Mouse (Mus musculus): ENCODE data around the gene Cerk. TPM values are rescaled to one million over a fixed set of nuclear protein-coding genes. Genes with fewer than 3 reads are reported as not detected.

The Cerk gene
- total and polyA plus RNA-seq, 3 experiments, result 2.5 to 10.3 (median 4.4) TPM

- DNase-seq (ENCODE audit: extremely low read depth), result no peak
- H3K27me3 ChIP-seq (replicated peaks), result peaks cover 49% of the 10 kb centered on the region
- H3K4me2 ChIP-seq (ENCODE audit: insufficient read depth, low read depth, poor library complexity, severe bottlenecking), result no peak overlapping the region
- H3K27ac ChIP-seq (ENCODE audit: insufficient read depth, low read depth), result no peak overlapping the region
- no peaks in the 10 kb centered on the region for H3K79me2 ChIP-seq (replicated peaks; ENCODE audit: control insufficient read depth, extremely low read depth, insufficient read depth, poor library complexity, severe bottlenecking)
- H3K9me3 ChIP-seq (replicated peaks; ENCODE audit: low read length), result no peaks in the 10 kb centered on the region
- in situ Hi-C loops (cut with MboI; ENCODE audit: low pct_ligation_motif_present, low pct_unique_long_range_greater_than_20kb, low sequenced_read_pairs), result no loop called here
- peaks cover 20 to 43% of the 10 kb centered on the region in 2 experiments for H3K4me1 ChIP-seq (ENCODE audit: control insufficient read depth in 1 of 2, insufficient read depth in 2 of 2)
- no peak overlapping the region for H3K9ac ChIP-seq (ENCODE audit: insufficient read depth, low read depth)
- no peak overlapping the region for H3K4me3 ChIP-seq (replicated peaks in 1 of 3; ENCODE audit: low read depth in 2 of 3, low read length in 2 of 3, poor library complexity in 1 of 3)
- H3K36me3 ChIP-seq (replicated peaks in 1 of 2; ENCODE audit: control insufficient read depth in 1 of 2, insufficient read depth in 1 of 2, low read length in 1 of 2), result no peaks in the 10 kb centered on the region
- dilution Hi-C loops (cut with MboI; ENCODE audit: extremely low pct_ligation_motif_present, extremely low pct_unique_long_range_greater_than_20kb, low sequenced_read_pairs), result no loop called here
- no peak for TF ChIP-seq SMC3 (IDR thresholded peaks at IDR 0.05; ENCODE audit: low read depth, low read length)
- TF ChIP-seq ZNF384 (IDR thresholded peaks at IDR 0.05; ENCODE audit: low read depth, low read length), result no peak
- TF ChIP-seq ZKSCAN1 (IDR thresholded peaks at IDR 0.05; ENCODE audit: borderline replicate concordance, low read depth, low read length), result no peak
- TF ChIP-seq ZMIZ1 (IDR thresholded peaks at IDR 0.05; ENCODE audit: low read depth, low read length), result no peak
- TF ChIP-seq MXI1 (IDR thresholded peaks at IDR 0.05; ENCODE audit: low read depth, low read length), result no peak
- no peak for TF ChIP-seq TBP (conservative IDR thresholded peaks at IDR 0.05; ENCODE audit: low read depth, low read length)
- no peak for TF ChIP-seq MEF2A (IDR thresholded peaks at IDR 0.05; ENCODE audit: borderline replicate concordance, low read depth, low read length)
Measured at GRCm38 (mm10) chr15:86095722-86096603, 90.0 kb downstream of the Cerk start.

DNA sequence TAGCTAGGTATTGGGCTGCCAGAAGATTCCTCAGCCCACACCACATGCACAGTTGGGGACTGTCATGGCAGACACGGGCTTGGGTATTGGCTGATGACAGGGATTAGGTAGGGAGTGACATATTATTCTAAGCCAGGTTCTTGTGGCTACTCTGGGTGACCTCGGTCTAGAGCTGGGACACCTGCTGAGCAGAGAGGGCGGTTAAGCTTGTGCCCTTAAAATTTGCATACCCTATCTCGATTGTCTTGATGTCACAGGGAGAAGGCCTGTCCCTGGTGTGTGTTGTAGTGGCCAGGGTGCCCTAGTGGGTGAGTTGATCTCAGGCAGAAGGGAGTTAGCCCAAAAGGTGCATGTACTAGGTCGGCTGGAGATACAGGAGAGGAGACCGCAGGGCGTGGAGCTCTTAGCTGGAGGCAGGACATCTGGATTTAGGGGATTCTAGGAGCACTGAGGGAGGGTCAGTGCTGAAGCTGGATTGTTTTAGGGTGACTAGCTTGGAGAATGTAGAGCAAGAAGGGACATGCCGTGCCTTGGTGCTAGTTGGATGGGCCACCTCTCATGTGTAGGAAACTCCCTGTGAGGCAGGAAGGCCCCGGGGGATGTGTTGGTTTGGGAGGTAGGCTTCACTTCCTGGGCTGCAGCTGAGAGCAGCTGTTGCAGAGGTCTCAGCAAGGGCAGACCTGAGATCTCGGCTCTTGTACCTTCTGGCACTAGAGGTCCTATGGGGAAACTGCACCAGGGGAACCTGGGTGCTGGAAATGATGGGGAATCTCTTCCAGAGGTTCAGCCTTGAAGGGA, 91.4 kb downstream of the Cerk start:
- peak; percentile 48 for DNase-seq (ENCODE audit: extremely low read depth)
- TF ChIP-seq EP300 (IDR thresholded peaks at IDR 0.05; ENCODE audit: low read length) (peak; percentile 37; the same call in 1 of the 2 replicates), MAFK (IDR thresholded peaks at IDR 0.05; ENCODE audit: insufficient replicate concordance, low read length) (peak; percentile 62; the same call in 1 of the 2 replicates), POLR2A (IDR thresholded peaks at IDR 0.05; ENCODE audit: low read depth, low read length) (no peak), NELFE (IDR thresholded peaks at IDR 0.05; ENCODE audit: low read depth, low read length) (no peak), NRF1 (IDR thresholded peaks at IDR 0.05; ENCODE audit: low read depth, low read length) (0 out of 2 replicates have a peak, but pooled peaks have one; percentile 10), PAX5 (IDR thresholded peaks at IDR 0.05; ENCODE audit: low read length) (no peak), RAD21 (IDR thresholded peaks at IDR 0.05; ENCODE audit: low read depth, low read length) (no peak), CHD1 (IDR thresholded peaks at IDR 0.05; ENCODE audit: low read depth, low read length) (no peak), POLR2AphosphoS2 (IDR thresholded peaks at IDR 0.05; ENCODE audit: low read depth, low read length) (no peak), ETS1 (conservative IDR thresholded peaks at IDR 0.05; ENCODE audit: low read depth, low read length) (peak; percentile 63), TBP (conservative IDR thresholded peaks at IDR 0.05; ENCODE audit: low read depth, low read length) (no peak), USF1 (IDR thresholded peaks at IDR 0.05; ENCODE audit: low read depth, low read length) (no peak), BHLHE40 (IDR thresholded peaks at IDR 0.05; ENCODE audit: low read depth, low read length) (peak; percentile 49; the same call in 1 of the 2 replicates), ZNF384 (IDR thresholded peaks at IDR 0.05; ENCODE audit: low read depth, low read length) (no peak), ZKSCAN1 (IDR thresholded peaks at IDR 0.05; ENCODE audit: borderline replicate concordance, low read depth, low read length) (no peak), ZMIZ1 (IDR thresholded peaks at IDR 0.05; ENCODE audit: low read depth, low read length) (no peak), ELF1 (IDR thresholded peaks at IDR 0.05; ENCODE audit: low read depth, low read length) (peak; percentile 41; the same call in 1 of the 2 replicates), SMC3 (IDR thresholded peaks at IDR 0.05; ENCODE audit: low read depth, low read length) (no peak), CTCF (conservative IDR thresholded peaks at IDR 0.05 in 1 of 2, IDR thresholded peaks at IDR 0.05 in 1 of 2; ENCODE audit: low read depth in 2 of 2, low read length in 2 of 2) (no peak), SIN3A (IDR thresholded peaks at IDR 0.05; ENCODE audit: low read length) (no peak), CHD2 (IDR thresholded peaks at IDR 0.05; ENCODE audit: low read length) (no peak), KAT2A (IDR thresholded peaks at IDR 0.05; ENCODE audit: insufficient replicate concordance, low read length) (no peak), RCOR1 (conservative IDR thresholded peaks at IDR 0.05; ENCODE audit: low read depth, low read length) (0 out of 2 replicates have a peak, but pooled peaks have one; percentile 57), MXI1 (IDR thresholded peaks at IDR 0.05; ENCODE audit: low read depth, low read length) (no peak), ZC3H11A (IDR thresholded peaks at IDR 0.05; ENCODE audit: low read depth, low read length) (no peak), UBTF (IDR thresholded peaks at IDR 0.05; ENCODE audit: low read depth, low read length) (no peak), MAX (IDR thresholded peaks at IDR 0.05; ENCODE audit: low read length) (no peak)

More for the DNA sequence above, 91.4 kb downstream of the Cerk start:
- Histone ChIP-seq H3K4me2 (ENCODE audit: insufficient read depth, low read depth, poor library complexity, severe bottlenecking) (peak overlapping the region; percentile 39; the same call in 1 of the 2 replicates), H3K27me3 (replicated peaks) (peaks cover 46% of the 10 kb centered on the region), H3K4me1 (ENCODE audit: control insufficient read depth in 1 of 2, insufficient read depth in 2 of 2) (peaks cover 20 to 47% of the 10 kb centered on the region in 2 experiments), H3K4me3 (replicated peaks in 1 of 3; ENCODE audit: low read depth in 2 of 3, low read length in 2 of 3, poor library complexity in 1 of 3) (no peak overlapping the region), H3K9ac (ENCODE audit: insufficient read depth, low read depth) (no peak overlapping the region), H3K9me3 (replicated peaks; ENCODE audit: low read length) (no peaks in the 10 kb centered on the region), H3K36me3 (replicated peaks in 1 of 2; ENCODE audit: control insufficient read depth in 1 of 2, insufficient read depth in 1 of 2, low read length in 1 of 2) (no peaks in the 10 kb centered on the region), H3K27ac (ENCODE audit: insufficient read depth, low read depth) (no peak overlapping the region), H3K79me2 (replicated peaks; ENCODE audit: control insufficient read depth, extremely low read depth, insufficient read depth, poor library complexity, severe bottlenecking) (no peaks in the 10 kb centered on the region)
- dilution Hi-C loops (cut with MboI; ENCODE audit: extremely low pct_ligation_motif_present, extremely low pct_unique_long_range_greater_than_20kb, low sequenced_read_pairs) (no loop called here), in situ Hi-C loops (cut with MboI; ENCODE audit: low pct_ligation_motif_present, low pct_unique_long_range_greater_than_20kb, low sequenced_read_pairs) (no loop called here)

Measured in CH12.LX (cell line).